Mouse (Mus musculus): ENCODE data around the gene Cyp2d22.

DNA sequence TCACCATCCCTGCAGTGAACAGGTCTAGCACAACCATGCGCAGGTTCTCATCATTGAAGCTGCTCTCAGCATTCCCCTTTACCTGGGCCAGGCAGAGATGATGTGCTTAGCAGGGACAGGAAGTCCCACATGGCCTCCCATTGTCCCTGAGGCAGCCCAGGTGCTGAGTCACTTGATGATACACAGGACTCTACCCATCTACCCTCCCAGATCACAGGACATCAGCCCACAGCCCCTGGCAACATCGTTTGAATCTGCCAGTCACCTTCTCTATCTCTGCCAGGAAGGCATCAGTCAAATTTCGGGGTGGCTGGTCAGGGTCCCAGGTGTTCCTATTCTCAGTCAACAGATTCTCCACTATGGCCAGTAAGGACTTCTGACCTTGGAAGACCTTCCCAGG is 24.1 kb upstream of the Cyp2d22 start:
- TF ChIP-seq POLR2A (IDR thresholded peaks at IDR 0.05; ENCODE audit: low read depth, low read length) (no peak), CTCF (IDR thresholded peaks at IDR 0.05; ENCODE audit: extremely low read depth, insufficient read length, insufficient replicate concordance, low read depth, low read length) (no peak)

Data from small intestine, adult 2 months (tissue).